Mouse (Mus musculus): ENCODE data around the gene G3bp1.
A peak's percentile ranks its signal among the peaks of the same experiment; 100 is the strongest.

The G3bp1 gene

GRCm38 (mm10) chr11:55469048-55469843, at the start of gene G3bp1:
TSS of gene G3bp1 (plus strand) at chr11:55469685.
- DNase-seq, result peak; percentile 100

GRCm38 (mm10) chr11:55422978-55423377, 46.5 kb upstream of the G3bp1 start, which contains the start of gene Sparc:
TSS of gene Sparc (minus strand) at chr11:55423183.
- DNase-seq, result no peak

GRCm38 (mm10) chr11:55423756-55424155, 45.7 kb upstream of the G3bp1 start:
- peak; percentile 52 for DNase-seq

DNA sequence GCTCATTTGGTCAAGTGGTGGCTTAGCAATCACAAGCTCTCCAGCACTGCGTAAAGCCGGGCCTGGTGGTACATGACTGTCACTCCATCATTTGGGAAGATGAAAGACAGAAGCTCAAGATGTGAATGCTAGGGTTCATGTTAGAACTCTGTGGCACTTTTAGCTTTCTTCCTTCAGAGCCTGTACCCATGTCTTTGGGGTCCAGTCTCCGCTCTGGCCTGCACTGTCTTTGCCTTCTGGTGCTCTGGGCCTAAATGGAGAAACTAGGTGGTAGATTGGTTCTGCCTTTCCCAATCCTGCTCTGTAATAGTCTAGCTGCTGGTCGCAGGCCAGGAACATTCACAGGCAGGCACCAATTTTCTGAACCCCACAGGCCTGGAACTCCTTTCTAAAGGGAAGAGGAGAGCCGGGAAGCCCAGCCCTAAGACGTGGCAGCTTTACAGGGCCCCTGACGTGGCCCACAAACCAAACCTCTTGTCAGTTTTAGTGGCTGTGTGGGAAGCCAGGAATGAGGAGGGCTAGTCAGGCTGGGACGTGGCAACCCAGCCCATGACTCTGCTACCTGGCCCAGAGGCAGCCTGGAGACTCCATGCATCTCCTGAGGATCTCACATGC, 44.6 kb upstream of the G3bp1 start:
- DNase-seq, result no peak

DNA sequence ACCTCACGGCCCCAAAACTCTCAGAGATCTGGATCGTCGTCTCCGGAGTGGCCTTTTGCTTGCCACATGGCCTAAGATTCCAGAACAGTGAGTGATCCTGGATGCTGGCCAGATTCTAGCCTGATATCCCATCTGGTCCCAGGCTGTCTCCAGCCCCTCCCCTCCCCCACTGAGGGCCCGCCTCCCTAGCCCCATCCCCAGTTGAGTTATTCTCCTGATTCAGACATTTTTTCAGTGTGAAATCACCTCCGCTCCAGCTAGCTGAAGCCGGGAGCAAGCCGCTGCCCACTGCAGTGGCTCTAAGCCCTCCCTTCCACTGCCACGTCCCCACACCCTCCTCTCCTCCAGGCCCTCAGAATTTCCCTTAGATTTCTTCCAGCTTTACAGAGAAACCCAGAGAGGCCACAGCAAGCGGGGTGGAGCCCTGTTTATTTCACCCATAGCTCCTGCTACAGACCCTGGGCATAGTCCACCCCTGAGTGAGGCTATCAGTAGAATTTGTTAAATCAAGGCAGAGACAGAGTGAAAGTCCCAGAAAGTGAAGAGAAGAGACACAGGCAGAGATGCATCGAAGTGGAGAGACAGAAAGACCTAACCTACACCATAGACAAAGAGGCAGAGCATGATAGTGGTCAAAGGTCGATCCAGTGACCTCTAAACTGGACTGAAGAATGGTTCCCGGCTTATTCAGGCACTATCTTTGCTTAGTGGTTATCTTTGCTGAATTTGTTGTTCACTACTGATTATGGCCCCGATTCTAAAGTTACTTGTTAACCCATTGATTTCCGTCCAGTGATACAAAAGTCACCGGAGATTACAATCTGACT, 41.1 kb upstream of the G3bp1 start:
- DNase-seq, result peak; percentile 71

DNA sequence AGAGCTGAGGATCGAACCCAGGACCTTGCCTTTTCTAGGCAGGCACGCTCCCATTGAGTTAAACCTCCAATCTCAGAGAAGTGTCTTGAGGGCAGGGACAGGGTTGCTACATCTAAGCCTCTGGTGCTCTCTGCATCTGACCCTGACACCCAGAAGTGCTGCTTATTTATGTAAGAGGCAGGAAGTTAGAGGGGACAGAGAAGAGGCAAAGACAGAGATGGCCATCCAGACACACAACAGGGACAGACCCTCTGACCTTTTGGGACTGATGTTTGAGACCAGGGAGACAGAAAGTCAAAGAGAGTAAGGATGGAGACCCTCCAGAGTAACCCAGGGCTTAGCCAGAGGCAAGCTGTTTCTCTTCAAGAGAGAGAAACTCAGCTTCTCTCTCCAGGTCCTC, 39.5 kb upstream of the G3bp1 start:
- no peak for DNase-seq

GRCm38 (mm10) chr11:55432981-55433380, 36.5 kb upstream of the G3bp1 start:
- no peak for DNase-seq

- no peak for DNase-seq
Observed at GRCm38 (mm10) chr11:55436089-55436488, 33.4 kb upstream of the G3bp1 start.

- peak; percentile 68 for DNase-seq
Observed at GRCm38 (mm10) chr11:55438031-55438430, 31.5 kb upstream of the G3bp1 start.

DNA sequence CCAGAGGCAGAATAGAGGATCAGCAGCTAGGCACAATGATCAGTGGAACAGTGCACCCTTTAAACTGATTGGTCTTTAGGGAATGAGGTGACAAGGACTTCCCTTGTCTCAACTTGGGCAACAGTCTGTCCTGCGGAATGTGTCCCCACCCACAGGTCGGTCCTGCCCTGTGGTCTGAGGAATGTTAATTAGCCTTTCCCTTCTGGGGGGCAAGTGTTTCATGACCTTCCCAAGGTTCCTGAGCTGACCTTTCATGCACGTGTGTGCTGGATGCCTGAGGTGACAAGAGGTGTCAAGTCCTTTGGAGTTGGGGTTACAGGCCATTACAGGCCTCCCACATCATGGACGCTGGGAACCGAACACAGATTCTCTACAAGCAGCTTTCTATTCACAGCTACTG, 29.8 kb upstream of the G3bp1 start:
- DNase-seq, result no peak

DNA sequence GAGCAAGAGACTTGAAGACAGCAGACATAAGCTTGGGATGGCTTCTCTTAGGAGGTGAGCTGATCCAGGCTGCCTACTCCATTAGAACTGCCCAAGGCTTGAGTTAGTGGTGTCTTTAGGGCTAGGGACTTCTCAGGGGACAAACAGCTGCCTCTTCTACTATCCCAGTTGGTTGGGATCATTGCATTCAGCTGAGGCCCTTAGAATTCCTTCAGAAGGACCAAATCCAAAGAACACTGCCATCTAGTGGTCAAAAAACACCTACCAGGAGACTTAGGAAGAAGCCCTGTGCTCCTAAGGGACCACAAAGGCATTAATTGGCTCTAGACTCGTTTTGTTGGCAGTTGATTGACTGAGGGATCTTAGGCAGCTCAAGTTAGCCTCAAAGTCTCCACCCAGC, 24.7 kb upstream of the G3bp1 start:
- peak; percentile 85 for DNase-seq

GRCm38 (mm10) chr11:55446579-55446978, 22.9 kb upstream of the G3bp1 start:
- DNase-seq, result peak; percentile 90

GRCm38 (mm10) chr11:55449531-55449930, 20.0 kb upstream of the G3bp1 start:
- DNase-seq, result no peak

GRCm38 (mm10) chr11:55450311-55450710, 19.2 kb upstream of the G3bp1 start:
- no peak for DNase-seq

GRCm38 (mm10) chr11:55453640-55454039, 15.8 kb upstream of the G3bp1 start:
- no peak for DNase-seq

GRCm38 (mm10) chr11:55455166-55455565, 14.3 kb upstream of the G3bp1 start:
- DNase-seq, result no peak

DNA sequence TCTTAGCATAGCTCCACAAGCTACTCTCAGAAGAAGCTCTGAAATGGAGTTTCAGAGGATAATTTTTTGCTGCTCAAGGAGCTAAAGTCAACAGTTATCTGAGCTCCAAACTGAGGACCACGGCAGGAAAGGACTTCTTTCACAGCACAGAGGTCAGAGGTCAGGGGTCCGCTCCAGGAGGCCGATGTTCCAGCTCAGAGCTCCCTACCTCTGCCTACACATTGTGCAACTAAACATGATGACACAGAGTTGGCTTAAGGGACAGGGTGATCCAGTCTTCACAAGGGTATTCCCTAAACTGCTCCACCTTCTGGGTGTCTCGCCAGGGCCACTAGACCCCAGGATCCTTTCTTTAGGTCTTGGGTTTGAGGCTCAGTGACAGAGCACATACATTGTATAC, 11.0 kb upstream of the G3bp1 start:
- DNase-seq, result no peak

DNA sequence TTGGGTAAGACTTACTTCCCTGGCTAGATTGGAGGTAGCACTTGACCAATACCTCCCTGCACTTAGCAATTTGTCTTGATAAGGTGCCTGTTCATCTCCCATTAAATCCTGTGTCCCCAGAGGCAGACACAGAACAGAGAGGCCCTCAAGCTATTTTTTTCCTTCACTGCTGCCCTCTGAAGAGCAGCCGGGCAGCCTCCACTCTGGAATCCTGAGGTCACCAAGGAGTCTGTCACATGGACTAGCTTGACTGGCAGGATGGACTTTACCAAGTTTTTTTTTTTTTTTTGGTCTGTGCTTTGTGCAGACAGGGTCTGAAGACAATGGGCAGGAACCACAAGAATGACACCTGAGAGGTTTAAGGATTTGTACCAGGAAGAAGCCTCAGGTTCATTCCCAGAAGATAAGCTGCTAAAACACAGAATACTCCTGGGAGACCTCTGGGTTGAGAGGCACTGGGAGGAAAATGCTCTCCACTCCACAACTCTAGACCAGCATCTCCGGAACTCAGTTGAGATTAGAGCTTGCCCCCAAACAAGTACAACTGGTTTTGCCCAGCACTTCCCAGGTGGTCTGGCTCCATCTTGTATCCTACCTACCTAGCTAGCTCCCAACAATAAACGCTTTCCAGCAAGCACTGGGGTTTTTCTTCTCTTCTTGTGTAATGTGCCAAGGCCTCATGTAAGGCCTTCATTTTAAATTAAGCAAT, 9.5 kb upstream of the G3bp1 start:
- peak; percentile 42 for DNase-seq

- DNase-seq, result peak; percentile 69
Observed at GRCm38 (mm10) chr11:55460559-55461018, 8.9 kb upstream of the G3bp1 start.

- peak; percentile 95 for DNase-seq
Observed at GRCm38 (mm10) chr11:55461019-55461645, 8.4 kb upstream of the G3bp1 start, which contains the start of gene Atox1. TSS of gene Atox1 (minus strand) at chr11:55461239.

- DNase-seq, result peak; percentile 53
Observed at GRCm38 (mm10) chr11:55462149-55462548, 7.3 kb upstream of the G3bp1 start.

DNA sequence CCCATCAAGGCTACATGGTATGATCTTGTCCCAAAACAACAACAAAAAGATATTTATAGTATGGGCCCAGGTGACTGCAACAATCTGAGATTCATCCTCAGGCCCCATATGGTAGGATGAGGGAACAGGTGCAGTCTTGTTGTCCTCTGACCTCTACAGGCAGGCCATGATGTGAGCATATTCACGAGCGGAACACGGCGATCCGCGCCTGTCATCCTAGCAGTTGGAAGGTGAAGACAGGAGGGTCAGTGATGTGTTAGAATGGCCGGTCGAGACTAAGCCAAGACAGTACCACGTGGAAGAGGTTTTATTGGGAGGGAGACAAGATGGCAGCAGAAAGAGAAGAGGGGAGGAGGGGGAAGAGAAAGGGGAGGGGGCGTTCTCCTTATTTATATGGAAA, 4.8 kb upstream of the G3bp1 start:
- DNase-seq, result no peak

Measured in cerebellum, adult 9-10 months (tissue).